In genomic region chr6:17281757-17282092, GRCm38 (mm10) we compare ENCODE assay signal across 8 mouse cellular contexts. TPM values are rescaled to one million over a fixed set of nuclear protein-coding genes. Genes with fewer than 3 reads are reported as not detected.
DNase-seq lines count a peak whose midpoint lies in the region; ATAC-seq and TF ChIP-seq lines count a peak whose summit lies in the region.

No protein-coding gene starts in this region.

- peak overlapping the region; percentile 82 for H3K9ac ChIP-seq in heart, embryonic 13.5 days
- H3K9ac ChIP-seq in liver, adult 2 months (ENCODE audit: low read depth, low read length): peak overlapping the region; percentile 16; the same call in 1 of the 2 replicates

- CTCF ChIA-PET in Patski (lab: Charles Lee): interaction anchor here (1.0 kb wide), 1 partner anchor 22 kb away, joined by 3 read pairs; no protein-coding TSS in a partner anchor

- H3K36me3 ChIP-seq in heart, embryonic 13.5 days: peaks cover under 1% of the 10 kb centered on the region; the same call in 1 of the 2 replicates
- no peaks in the 10 kb centered on the region for H3K36me3 ChIP-seq in liver, adult 2 months (ENCODE audit: control insufficient read depth, insufficient read depth, low read length)

- H3K4me1 ChIP-seq in heart, embryonic 13.5 days: peaks cover 15% of the 10 kb centered on the region
- H3K4me1 ChIP-seq in liver, adult 2 months (ENCODE audit: control insufficient read depth, insufficient read depth, low read length): no peaks in the 10 kb centered on the region; the same call in 1 of the 2 replicates

- TF ChIP-seq CTCF in Patski (IDR thresholded peaks at IDR 0.05): no peak
- no peak for TF ChIP-seq CTCF in liver, adult 2 months (IDR thresholded peaks at IDR 0.05; ENCODE audit: low read depth, low read length)

- H3K27ac ChIP-seq in heart, embryonic 13.5 days (replicated peaks): peak overlapping the region; percentile 84
- H3K27ac ChIP-seq in liver, adult 2 months (replicated peaks; ENCODE audit: insufficient read depth, low read depth, low read length): peak overlapping the region; percentile 16

- H3K9me3 ChIP-seq in heart, embryonic 13.5 days: no peaks in the 10 kb centered on the region

- in situ Hi-C loops in Patski (cut with MboI; ENCODE audit: low pct_unique_long_range_greater_than_20kb): no loop called here

- peak overlapping the region; percentile 77 for H3K4me2 ChIP-seq in heart, embryonic 13.5 days

- POLR2A ChIA-PET in Patski (lab: Charles Lee): interaction anchor here (0.7 to 1.2 kb wide), 2 partner anchors 9 to 25 kb away, joined by 3 to 10 read pairs; partner anchors contain the start of gene Cav1

- TF ChIP-seq POLR2A in liver, adult 2 months (IDR thresholded peaks at IDR 0.05; ENCODE audit: extremely low read depth, insufficient read depth, low read length): no peak

- H3K27me3 ChIP-seq in Patski: no peaks in the 10 kb centered on the region
- 0 out of 2 replicates have a peak, but pooled peaks cover 5% of the 10 kb centered on the region for H3K27me3 ChIP-seq in heart, embryonic 13.5 days (replicated peaks)
- H3K27me3 ChIP-seq in liver, adult 2 months (ENCODE audit: control insufficient read depth, insufficient read depth, low read length): no peaks in the 10 kb centered on the region

- peak; percentile 2 for ATAC-seq in Patski
- no peak for ATAC-seq in heart, embryonic 13.5 days (ENCODE audit: extremely low read depth, insufficient number of reproducible peaks, low FRiP score, low TSS enrichment)
- peak; percentile 27; the same call in 1 of the 2 replicates for ATAC-seq in neutrophil, adult 5-6 weeks (ENCODE audit: extremely low read depth, insufficient number of reproducible peaks, low FRiP score, poor library complexity, severe bottlenecking)

- DNase-seq in heart, adult 18-20 months: peak; percentile 33 to 43
- DNase-seq in heart, adult 11 months: no peak
- DNase-seq in Patski (ENCODE audit: low read depth, low spot score): no peak
- DNase-seq in liver, adult 2 months (ENCODE audit: extremely low read depth, low read depth, low spot score): no peak
- no peak for DNase-seq in ovary, adult 18-20 months (ENCODE audit: low spot score)
- DNase-seq in yolk sac, embryonic 10.5 days (ENCODE audit: low spot score): no peak

- 17% methylated on average over 8 of the region's 8 CpGs for WGBS in heart, embryonic 13.5 days
- 42% methylated on average over 8 of the region's 8 CpGs for WGBS in liver, adult 2 months

- no peaks in the 10 kb centered on the region for H3K79me2 ChIP-seq in liver, adult 2 months (ENCODE audit: control insufficient read depth, insufficient read depth, low read length)

- H3K4me3 ChIP-seq in heart, embryonic 13.5 days: peak overlapping the region; percentile 58
- peak overlapping the region; percentile 62; the same call in 1 of the 2 replicates for H3K4me3 ChIP-seq in liver, adult 2 months (ENCODE audit: insufficient read depth, low read depth, low read length)

RNA-seq across cellular contexts. Expression of gene Cav2, which starts 0.7 kb away (rescaled TPM):
- 10 to 100 TPM; 33.0 to 39.1 TPM for total RNA-seq in heart, adult 18-20 months (2021)
- 66.6 TPM for polyA plus RNA-seq in Patski (2021)
- polyA plus RNA-seq in heart, embryonic 13.5 days (2015; fragmentation: Nextera tagmentation; extraction: Ambion mirVana): 23.4 and 26.2 TPM in 2 replicates
- 7.7 and 8.7 TPM in 2 replicates for total RNA-seq in liver, adult 2 months (2014; rRNA removed)
- polyA plus RNA-seq in liver, adult 2 months (2012; rRNA removed): 2.6 and 2.9 TPM in 2 replicates
- total RNA-seq in neutrophil, adult 5-6 weeks (2017): 0.98 and 1.4 TPM in 2 replicates

RNA-seq across cellular contexts. Expression of gene Cav1, which starts 24.4 kb away (rescaled TPM):
- 100 to 1,000 TPM; 200 to 201 TPM for total RNA-seq in heart, adult 18-20 months (2021)
- polyA plus RNA-seq in Patski (2021): 175 TPM
- polyA plus RNA-seq in heart, embryonic 13.5 days (2015; fragmentation: Nextera tagmentation; extraction: Ambion mirVana): 135 and 137 TPM in 2 replicates
- total RNA-seq in liver, adult 2 months (2014; rRNA removed): 3.8 and 4.1 TPM in 2 replicates
- polyA plus RNA-seq in liver, adult 2 months (2012; rRNA removed): 2.9 and 4.4 TPM in 2 replicates
- 0.37 TPM in 1 of 2 replicates, not detected in the other for total RNA-seq in neutrophil, adult 5-6 weeks (2017)

Comparison
In these comparisons a context has a peak if more than half of its experiments do, and no peak if none do; other contexts are left out.
1. DNase-seq: peak in heart, adult 18-20 months (2 of 2); none in heart, adult 11 months (single experiment), Patski (single experiment), liver, adult 2 months (single experiment), ovary, adult 18-20 months (single experiment) and yolk sac, embryonic 10.5 days (single experiment).
2. RNA of gene Cav1, which starts 24.4 kb away (total RNA-seq): 200 to 201 TPM in heart, adult 18-20 months; 3.8 to 4.1 TPM in liver, adult 2 months and 0.37 TPM in neutrophil, adult 5-6 weeks; every median in the first group is over 10 times any median in the second.